Mouse (Mus musculus) heart, adult 11 months (tissue): ENCODE measurements around the gene Prkd1.

Experiments
- DNase-seq: peaks from one replicate; pipeline ENCODE4 v3.0.0; 2022

The Prkd1 gene

GRCm38 (mm10) chr12:50554214-50554613 is 94.7 kb downstream of the Prkd1 start:
- DNase-seq: no peak

- DNase-seq: peak; percentile 89
Observed at GRCm38 (mm10) chr12:50549860-50550555, 98.9 kb downstream of the Prkd1 start.

GRCm38 (mm10) chr12:50546394-50546793 is 102.5 kb downstream of the Prkd1 start:
- peak; percentile 87 for DNase-seq

GRCm38 (mm10) chr12:50545610-50545919 is 103.3 kb downstream of the Prkd1 start:
- peak; percentile 91 for DNase-seq

GRCm38 (mm10) chr12:50544855-50545609 is 103.9 kb downstream of the Prkd1 start:
- DNase-seq: peak; percentile 96

- no peak for DNase-seq
Observed at GRCm38 (mm10) chr12:50540793-50541192, 108.1 kb downstream of the Prkd1 start.

GRCm38 (mm10) chr12:50538296-50538965 is 110.5 kb downstream of the Prkd1 start:
- no peak for DNase-seq

GRCm38 (mm10) chr12:50537761-50538160 is 111.1 kb downstream of the Prkd1 start:
- no peak for DNase-seq

- DNase-seq: no peak
Observed at GRCm38 (mm10) chr12:50537006-50537405, 111.9 kb downstream of the Prkd1 start.

GRCm38 (mm10) chr12:50528633-50529032 is 120.3 kb downstream of the Prkd1 start:
- peak; percentile 71 for DNase-seq

GRCm38 (mm10) chr12:50524061-50524460 is 124.8 kb downstream of the Prkd1 start:
- DNase-seq: no peak

- no peak for DNase-seq
Observed at GRCm38 (mm10) chr12:50514526-50514925, 134.4 kb downstream of the Prkd1 start.

- DNase-seq: peak; percentile 92
Observed at GRCm38 (mm10) chr12:50511486-50512225, 137.2 kb downstream of the Prkd1 start.

GRCm38 (mm10) chr12:50508762-50509161 is 140.1 kb downstream of the Prkd1 start:
- DNase-seq: peak; percentile 90

- no peak for DNase-seq
Observed at GRCm38 (mm10) chr12:50499796-50500504, 148.9 kb downstream of the Prkd1 start.

- DNase-seq: peak; percentile 81
Observed at GRCm38 (mm10) chr12:50496006-50496405, 152.9 kb downstream of the Prkd1 start.

- no peak for DNase-seq
Observed at GRCm38 (mm10) chr12:50479784-50480183, 169.1 kb downstream of the Prkd1 start.

- no peak for DNase-seq
Observed at GRCm38 (mm10) chr12:50457151-50457550, 191.7 kb downstream of the Prkd1 start.

GRCm38 (mm10) chr12:50451761-50452160 is 197.1 kb downstream of the Prkd1 start:
- DNase-seq: no peak

GRCm38 (mm10) chr12:50436660-50437059 is 212.2 kb downstream of the Prkd1 start:
- no peak for DNase-seq

- DNase-seq: no peak
Observed at GRCm38 (mm10) chr12:50430129-50430703, 218.7 kb downstream of the Prkd1 start.

GRCm38 (mm10) chr12:50352404-50352803 is 296.5 kb downstream of the Prkd1 start:
- DNase-seq: peak; percentile 78
